Mouse (Mus musculus) splenic B cell, adult 2 months (primary cell): Measurements from ENCODE around the gene Slfn14.
A peak's percentile ranks its signal among the peaks of the same experiment; 100 is the strongest.
"Not testable (repeated sequence)": the region's sequence is repeated elsewhere in the genome, so short reads cannot be mapped to it uniquely, and the experiment has no call there.

Source experiments
- DNase-seq: peaks from one replicate; pipeline ENCODE4 v3.0.0-alpha.2; 2011; ENCODE audit warnings: low read depth, low spot score
- H3K27me3 ChIP-seq: 2 replicates; pipeline ENCODE4 v1.6.1; 2012; ENCODE audit warnings: mild to moderate bottlenecking, low read length, moderate library complexity, mixed read lengths; ENCODE audit not compliant: control insufficient read depth, poor library complexity, insufficient read depth, severe bottlenecking
- H3K36me3 ChIP-seq: 2 replicates; pipeline ENCODE4 v1.6.1; 2012; ENCODE audit warnings: mild to moderate bottlenecking, low read length, moderate library complexity, mixed read lengths; ENCODE audit not compliant: control insufficient read depth, poor library complexity, insufficient read depth, severe bottlenecking

Slfn14 gene

DNA sequence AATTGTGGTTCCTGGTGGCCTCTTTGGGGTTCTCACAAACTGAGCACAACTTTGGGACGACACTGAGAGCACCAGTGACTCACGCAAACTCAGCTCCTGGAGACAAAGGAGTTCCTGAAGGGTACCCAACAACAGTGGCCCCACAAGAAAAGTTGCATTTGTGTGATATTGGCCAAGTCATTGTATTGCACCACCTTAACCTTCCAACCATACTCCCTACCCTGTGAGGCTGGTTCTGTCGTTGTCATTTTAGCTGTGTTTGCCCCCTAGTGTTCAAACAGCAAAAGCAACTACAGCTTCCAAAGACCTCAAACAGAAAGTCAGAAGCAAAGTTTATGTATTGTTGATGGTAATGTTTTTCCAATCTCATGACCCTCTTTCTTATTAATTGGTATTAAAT, 23.4 kb downstream of the Slfn14 start:
- DNase-seq, result peak; percentile 54
- no peaks in the 10 kb centered on the region for H3K27me3 ChIP-seq

DNA sequence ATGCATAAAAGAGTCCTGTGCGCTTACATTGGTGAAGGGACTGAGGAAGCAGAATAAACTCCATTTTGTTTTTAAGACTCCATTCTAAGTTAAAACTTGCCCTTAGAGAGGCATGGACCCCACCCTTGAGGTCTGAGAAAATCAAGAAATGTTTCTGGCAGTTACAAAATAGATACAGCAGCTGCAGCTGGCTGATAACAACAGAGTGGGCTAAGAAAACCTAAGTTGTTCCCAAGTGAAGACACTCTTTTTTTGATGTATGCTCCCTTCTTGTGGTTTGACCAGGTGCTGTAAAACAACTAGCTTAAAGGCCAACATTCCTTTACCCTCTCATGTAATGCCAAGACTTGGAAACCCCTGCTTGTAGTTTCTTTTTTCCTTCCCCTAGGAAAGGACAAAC, 23.9 kb downstream of the Slfn14 start:
- no peak for DNase-seq

More for the DNA sequence above, 23.4 kb downstream of the Slfn14 start:
- peaks cover 3% of the 10 kb centered on the region; the same call in 1 of the 2 replicates for H3K36me3 ChIP-seq

DNA sequence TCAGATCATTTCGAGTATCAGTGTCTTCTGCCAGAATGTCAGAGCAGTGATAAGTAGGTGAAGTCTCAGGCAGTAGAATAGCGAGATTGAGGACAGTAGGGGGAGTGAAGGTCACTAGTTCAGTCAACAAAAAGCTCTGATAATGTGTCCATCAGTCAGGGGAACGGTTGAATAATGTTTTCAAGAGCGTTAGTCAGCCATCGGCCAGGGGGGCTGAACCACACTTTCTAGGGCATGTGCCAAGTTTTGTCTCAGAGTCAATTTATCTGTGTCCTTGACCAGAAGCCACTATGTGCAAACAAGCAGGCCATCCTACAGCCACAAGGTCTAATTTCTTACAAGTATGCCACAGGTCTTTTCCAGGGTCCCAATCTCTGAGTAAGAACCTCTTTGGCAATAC, 29.3 kb downstream of the Slfn14 start:
- not testable (repeated sequence) for H3K27me3 ChIP-seq, DNase-seq, H3K36me3 ChIP-seq

More for the DNA sequence above, 23.9 kb downstream of the Slfn14 start:
- peaks cover 3% of the 10 kb centered on the region; the same call in 1 of the 2 replicates for H3K36me3 ChIP-seq
- H3K27me3 ChIP-seq, result no peaks in the 10 kb centered on the region

- Histone ChIP-seq H3K27me3 (no peaks in the 10 kb centered on the region), H3K36me3 (no peaks in the 10 kb centered on the region)
- DNase-seq, result no peak
Measured at GRCm38 (mm10) chr11:83239811-83240210, 46.7 kb downstream of the Slfn14 start.

DNA sequence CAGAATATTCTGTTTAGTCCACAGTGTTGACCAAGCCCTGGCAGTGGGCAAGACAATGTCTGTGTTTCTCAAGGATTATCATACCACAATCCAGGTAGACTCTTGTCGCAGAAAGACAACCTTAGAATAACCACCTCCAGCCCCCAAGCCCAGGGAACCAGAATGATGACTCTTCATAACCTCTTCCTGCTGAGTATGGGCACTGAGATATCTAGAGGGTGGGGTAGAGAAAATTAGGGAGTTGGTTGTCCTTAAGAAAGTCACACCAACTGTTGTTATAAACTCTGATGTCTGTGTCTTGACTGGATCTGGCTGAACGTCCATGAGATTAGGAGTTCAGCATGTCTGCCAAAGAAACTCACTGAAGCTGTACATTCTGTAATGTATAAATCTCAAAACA, 48.1 kb downstream of the Slfn14 start:
- H3K36me3 ChIP-seq, result no peaks in the 10 kb centered on the region
- no peak for DNase-seq
- no peaks in the 10 kb centered on the region for H3K27me3 ChIP-seq

DNA sequence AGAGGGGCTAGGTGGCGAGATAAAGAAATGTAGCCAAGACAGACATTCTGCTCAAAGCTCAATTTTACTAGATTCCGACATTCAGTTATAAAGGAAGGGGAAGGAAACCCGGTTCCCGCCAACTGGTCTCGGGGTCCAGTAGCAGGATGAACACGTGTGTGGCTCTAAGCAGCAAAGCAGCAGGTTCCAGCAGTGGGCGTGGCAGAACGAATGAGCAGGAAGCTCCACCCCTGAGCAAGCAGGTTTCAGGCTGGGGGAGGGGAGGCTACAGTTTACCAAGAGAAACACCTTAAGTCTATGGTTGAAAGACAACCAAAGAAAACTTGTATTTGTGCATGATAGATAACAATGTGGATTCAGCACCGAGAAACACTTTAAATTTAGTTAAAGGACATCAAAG, 49.1 kb downstream of the Slfn14 start:
- not testable (repeated sequence) for H3K27me3 ChIP-seq, DNase-seq, H3K36me3 ChIP-seq

GRCm38 (mm10) chr11:83233621-83234020, 52.9 kb downstream of the Slfn14 start:
- H3K36me3 ChIP-seq, H3K27me3 ChIP-seq, DNase-seq: not testable (repeated sequence)

DNA sequence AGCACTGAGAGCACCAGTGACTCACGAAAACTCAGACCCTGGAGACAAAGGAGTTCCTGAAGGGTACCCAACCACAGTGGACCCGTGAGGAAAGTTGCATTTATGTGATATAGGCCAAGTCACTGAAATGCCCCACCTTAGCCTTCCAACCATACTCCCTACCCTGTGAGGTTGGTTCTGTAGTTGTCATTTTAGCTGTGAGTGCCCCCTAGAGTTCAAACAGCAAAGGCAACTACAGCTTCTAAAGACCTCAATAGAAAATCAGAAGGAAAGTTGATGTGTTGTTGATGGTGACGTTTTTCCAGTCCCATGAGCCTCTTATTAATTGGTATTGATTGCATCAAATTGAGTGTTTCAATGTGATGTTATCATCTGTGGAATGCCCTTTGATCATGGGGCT, 55.6 kb downstream of the Slfn14 start:
- DNase-seq, result peak; percentile 68
- H3K36me3 ChIP-seq, result peaks cover 8% of the 10 kb centered on the region
- no peaks in the 10 kb centered on the region for H3K27me3 ChIP-seq

DNA sequence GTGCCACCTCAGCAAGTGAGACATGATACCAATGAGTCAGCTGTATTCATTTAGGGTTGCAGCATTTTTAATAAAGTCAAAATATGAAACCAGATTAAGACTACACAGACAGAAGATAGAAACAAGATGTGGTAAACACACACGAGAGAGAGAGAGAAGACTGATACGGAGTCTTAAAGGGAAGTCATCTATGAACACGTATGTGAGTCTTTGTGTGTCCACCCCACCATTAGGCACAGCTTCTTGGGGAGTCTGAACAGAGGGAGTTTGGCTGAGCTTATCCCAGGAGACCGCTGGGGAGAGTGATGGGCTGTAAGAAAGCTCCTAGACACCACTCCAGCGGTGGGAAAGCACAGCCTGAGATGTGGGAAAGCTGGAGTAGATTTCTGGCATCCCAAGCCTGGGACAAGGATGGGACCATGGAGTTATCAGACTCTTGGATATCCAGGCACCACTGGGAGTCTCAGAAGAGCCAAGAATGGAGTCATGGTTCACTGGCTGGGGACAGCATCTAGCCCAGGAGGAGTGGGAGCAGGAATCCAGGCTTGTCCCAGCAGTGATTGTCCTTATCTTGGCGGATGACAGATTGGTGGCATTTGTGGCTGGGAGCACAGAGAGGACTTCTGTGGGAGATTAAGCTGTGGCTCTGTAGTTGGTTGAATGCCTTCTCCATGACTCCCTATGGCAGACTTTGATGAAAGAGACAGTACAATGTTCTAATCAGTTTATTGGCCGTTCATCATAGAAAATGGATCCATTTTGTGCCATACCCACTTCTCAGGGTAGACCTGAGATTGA, 58.4 kb downstream of the Slfn14 start:
- DNase-seq, result no peak

GRCm38 (mm10) chr11:83225371-83225960, 61.1 kb downstream of the Slfn14 start:
- DNase-seq, result no peak

More for the DNA sequence above, 58.4 kb downstream of the Slfn14 start:
- Histone ChIP-seq H3K27me3 (no peaks in the 10 kb centered on the region), H3K36me3 (peaks cover 8% of the 10 kb centered on the region)

More at GRCm38 (mm10) chr11:83225371-83225960, 61.1 kb downstream of the Slfn14 start:
- peaks cover 8% of the 10 kb centered on the region for H3K36me3 ChIP-seq
- H3K27me3 ChIP-seq, result no peaks in the 10 kb centered on the region
